Mouse (Mus musculus) lung, adult 2 months (tissue): ENCODE results near the gene Sirt3.

Source experiments
- CTCF ChIP-seq: fragments of 200-500 bp; IDR thresholded peaks from 2 replicates; pipeline ENCODE4 v1.5.1; 2011; ENCODE audit warnings: mild to moderate bottlenecking, low read length, control low read depth; ENCODE audit not compliant: insufficient read depth
- POLR2A ChIP-seq: fragments of 200-500 bp; IDR thresholded peaks from 2 replicates; pipeline ENCODE4 v1.6.1; 2011; ENCODE audit warnings: low read depth, mild to moderate bottlenecking, control low read depth, low read length, borderline replicate concordance; ENCODE audit errors: extremely low read depth

- no peak for TF ChIP-seq CTCF
- no peak for TF ChIP-seq POLR2A
These were observed 4.7 kb downstream of the Sirt3 start for GRCm38 (mm10) chr7:140877364-140877763.
